Mouse (Mus musculus) intestine, postnatal 0 days (tissue): ENCODE results near the gene Ubr2. TPM values are rescaled to one million over a fixed set of nuclear protein-coding genes. Genes with fewer than 3 reads are reported as not detected.

Experiments used
- ATAC-seq: fragments of 200-750 bp; cut with Nextera tagmentation; 2 replicates; pipeline ENCODE4 v1.8.0; 2017; ENCODE audit warnings: mild to moderate bottlenecking, moderate TSS enrichment, moderate library complexity
- H3K27ac ChIP-seq: fragments of 300-500 bp; sonication (generic); 2 replicates; pipeline ENCODE4 v1.5.1; 2014; ENCODE audit warnings: mild to moderate bottlenecking, low read depth, low read length, moderate library complexity
- H3K27me3 ChIP-seq: fragments of 300-500 bp; sonication (generic); replicated peaks from 2 replicates; pipeline ENCODE4 v1.6.1; 2014; ENCODE audit warnings: low read length, mixed read lengths; ENCODE audit not compliant: control insufficient read depth, insufficient read depth
- H3K36me3 ChIP-seq: fragments of 300-500 bp; sonication (generic); 2 replicates; pipeline ENCODE4 v1.6.1; 2014; ENCODE audit warnings: mild to moderate bottlenecking, moderate library complexity; ENCODE audit not compliant: control insufficient read depth, insufficient read depth
- H3K4me1 ChIP-seq: fragments of 300-500 bp; sonication (generic); replicated peaks from 2 replicates; pipeline ENCODE4 v1.6.1; 2014; ENCODE audit warnings: antibody characterized with exemption, low read length, mixed read lengths; ENCODE audit not compliant: control insufficient read depth, insufficient read depth
- H3K4me2 ChIP-seq: fragments of 300-500 bp; sonication (generic); replicated peaks from 2 replicates; pipeline ENCODE4 v1.6.1; 2014; ENCODE audit warnings: low read depth, mild to moderate bottlenecking, moderate library complexity
- H3K4me3 ChIP-seq: fragments of 300-500 bp; sonication (generic); 2 replicates; pipeline ENCODE4 v1.5.1; 2014; ENCODE audit warnings: low read depth, low read length
- H3K9ac ChIP-seq: fragments of 300-500 bp; sonication (generic); 2 replicates; pipeline ENCODE4 v1.6.1; 2014; ENCODE audit warnings: mild to moderate bottlenecking, low read depth, low read length
- H3K9me3 ChIP-seq: fragments of 300-500 bp; sonication (generic); 2 replicates; pipeline ENCODE4 v1.6.1; 2016; ENCODE audit warnings: mixed run types; ENCODE audit not compliant: control insufficient read depth
- CTCF ChIP-seq: sonication (generic); IDR thresholded peaks from 2 replicates; pipeline ENCODE4 v1.5.1; 2016; ENCODE audit warnings: low read depth, mild to moderate bottlenecking, control low read depth, antibody characterized with exemption, moderate library complexity
- WGBS: fragments of 180-500 bp; shearing (Covaris S2); extraction: QIAGEN DNeasy Blood & Tissue Kit; methylation state at CpG from one replicate; pipeline ENCODE4 v1.1.7; 2014; 5-methylcytosine and 5-hydroxymethylcytosine counted together
- polyA plus RNA-seq: library from polyadenylated mRNA; unstranded; fragments of >200 nt; fragmentation: Nextera tagmentation; extraction: Ambion mirVana; gene quantifications from 2 replicates; pipeline ENCODE4 v1.2.1, GENCODE M21; 2015

Gene Ubr2
- polyA plus RNA-seq, 1 experiment from 2014 or later, result 4.9 TPM

- Histone ChIP-seq H3K27me3 (no peaks in the 10 kb centered on the region), H3K27ac (no peak overlapping the region), H3K36me3 (no peaks in the 10 kb centered on the region), H3K9me3 (no peaks in the 10 kb centered on the region), H3K4me1 (no peaks in the 10 kb centered on the region), H3K4me3 (no peak overlapping the region), H3K9ac (no peak overlapping the region), H3K4me2 (no peak overlapping the region)
- 79% methylated on average over 1 of the region's 1 CpGs for WGBS
- no peak for TF ChIP-seq CTCF
- no peak for ATAC-seq
Observed at GRCm38 (mm10) chr17:47023369-47023768, 13.0 kb upstream of the Ubr2 start.

DNA sequence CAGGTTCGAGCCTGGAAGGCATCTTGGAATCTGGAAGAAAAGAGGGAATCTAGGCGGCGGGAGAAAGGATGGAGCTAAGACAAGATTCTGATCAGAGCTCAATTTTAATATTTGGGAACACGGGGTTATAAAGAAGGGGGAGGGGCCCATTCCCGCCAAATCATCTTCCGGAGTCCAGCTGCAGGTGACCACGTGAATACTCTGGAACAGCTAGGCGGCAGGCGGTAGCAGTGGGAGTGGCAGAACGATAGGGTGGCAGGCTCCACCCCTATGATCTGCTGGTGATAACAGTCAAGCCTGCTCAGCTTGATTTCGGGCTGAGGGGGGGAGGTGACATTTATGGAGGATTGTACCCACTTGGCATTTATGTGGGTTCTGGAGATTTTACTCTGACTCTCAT lies 2.5 kb upstream of the Ubr2 start:
- Histone ChIP-seq H3K36me3 (no peaks in the 10 kb centered on the region), H3K4me1 (0 out of 2 replicates have a peak, but pooled peaks cover 2% of the 10 kb centered on the region), H3K4me2 (no peak overlapping the region), H3K27me3 (no peaks in the 10 kb centered on the region), H3K27ac (no peak overlapping the region), H3K4me3 (no peak overlapping the region), H3K9me3 (no peaks in the 10 kb centered on the region), H3K9ac (no peak overlapping the region)
- 34% methylated on average over 11 of the region's 11 CpGs for WGBS
- no peak for TF ChIP-seq CTCF
- ATAC-seq, result no peak

DNA sequence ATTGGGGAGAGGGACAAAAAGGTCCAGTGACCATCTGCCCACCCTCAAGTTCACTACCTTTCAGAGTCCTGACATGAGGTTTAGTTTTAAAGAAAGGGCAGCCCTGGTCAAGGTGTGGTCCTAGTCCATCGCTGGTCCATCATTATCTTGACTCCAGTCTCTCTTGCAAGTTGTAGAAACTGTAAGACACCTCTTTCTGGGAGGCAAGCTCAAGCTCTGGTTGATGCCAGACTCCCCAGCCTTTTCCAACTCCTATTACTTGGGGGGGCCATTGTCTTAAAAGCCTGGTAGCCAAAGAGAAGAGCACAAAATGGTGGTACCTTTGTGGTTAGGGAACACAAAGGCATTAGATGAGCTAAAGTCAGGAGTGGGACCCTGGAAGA lies 1.3 kb upstream of the Ubr2 start:
- H3K9ac ChIP-seq, result no peak overlapping the region

GRCm38 (mm10) chr17:47010722-47011660 lies 635 bp upstream of the Ubr2 start:
- no peaks in the 10 kb centered on the region for H3K9me3 ChIP-seq
- 7% methylated on average over 25 of the region's 25 CpGs for WGBS
- peak overlapping the region; percentile 97 for H3K27ac ChIP-seq
- no peak overlapping the region; the same call in 1 of the 2 replicates for H3K9ac ChIP-seq
- H3K36me3 ChIP-seq, result no peaks in the 10 kb centered on the region
- peak overlapping the region; percentile 98 for H3K4me3 ChIP-seq
- H3K4me1 ChIP-seq, result 0 out of 2 replicates have a peak, but pooled peaks cover 2% of the 10 kb centered on the region
- H3K4me2 ChIP-seq, result peak overlapping the region; percentile 82
- TF ChIP-seq CTCF, result no peak
- H3K27me3 ChIP-seq, result no peaks in the 10 kb centered on the region
- peak; percentile 67 for ATAC-seq

More for the DNA sequence above, 1.3 kb upstream of the Ubr2 start:
- no peak overlapping the region for H3K27ac ChIP-seq
- WGBS, result 52% methylated on average over 1 of the region's 1 CpGs
- H3K27me3 ChIP-seq, result no peaks in the 10 kb centered on the region
- no peaks in the 10 kb centered on the region for H3K36me3 ChIP-seq
- ATAC-seq, result no peak
- no peak for TF ChIP-seq CTCF
- no peaks in the 10 kb centered on the region for H3K9me3 ChIP-seq
- H3K4me3 ChIP-seq, result no peak overlapping the region
- 0 out of 2 replicates have a peak, but pooled peaks cover 2% of the 10 kb centered on the region for H3K4me1 ChIP-seq
- peak overlapping the region; percentile 82; the same call in 1 of the 2 replicates for H3K4me2 ChIP-seq

GRCm38 (mm10) chr17:47009546-47009897 lies 834 bp downstream of the Ubr2 start:
- Histone ChIP-seq H3K4me3 (peak overlapping the region; percentile 98), H3K9me3 (no peaks in the 10 kb centered on the region), H3K27ac (peak overlapping the region; percentile 97), H3K36me3 (no peaks in the 10 kb centered on the region), H3K9ac (peak overlapping the region; percentile 86), H3K4me1 (0 out of 2 replicates have a peak, but pooled peaks cover 2% of the 10 kb centered on the region), H3K27me3 (no peaks in the 10 kb centered on the region), H3K4me2 (peak overlapping the region; percentile 82)
- no peak for ATAC-seq
- under 1% methylated on average over 13 of the region's 13 CpGs for WGBS
- no peak for TF ChIP-seq CTCF

GRCm38 (mm10) chr17:47009016-47009415 lies 1.3 kb downstream of the Ubr2 start:
- WGBS, result 10% methylated on average over 6 of the region's 6 CpGs

More at GRCm38 (mm10) chr17:47009016-47009415, 1.3 kb downstream of the Ubr2 start:
- Histone ChIP-seq H3K27ac (no peak overlapping the region), H3K9me3 (no peaks in the 10 kb centered on the region), H3K9ac (peak overlapping the region; percentile 86; the same call in 1 of the 2 replicates), H3K27me3 (no peaks in the 10 kb centered on the region), H3K4me3 (peak overlapping the region; percentile 98), H3K4me2 (peak overlapping the region; percentile 82), H3K4me1 (0 out of 2 replicates have a peak, but pooled peaks cover 2% of the 10 kb centered on the region), H3K36me3 (no peaks in the 10 kb centered on the region)
- no peak for ATAC-seq
- TF ChIP-seq CTCF, result no peak
